Mouse (Mus musculus): ENCODE results near the gene Msmb. TPM values are rescaled to one million over a fixed set of nuclear protein-coding genes. Genes with fewer than 3 reads are reported as not detected.

Msmb gene
- polyA plus RNA-seq, 1 experiment from 2014 or later: not detected

DNA sequence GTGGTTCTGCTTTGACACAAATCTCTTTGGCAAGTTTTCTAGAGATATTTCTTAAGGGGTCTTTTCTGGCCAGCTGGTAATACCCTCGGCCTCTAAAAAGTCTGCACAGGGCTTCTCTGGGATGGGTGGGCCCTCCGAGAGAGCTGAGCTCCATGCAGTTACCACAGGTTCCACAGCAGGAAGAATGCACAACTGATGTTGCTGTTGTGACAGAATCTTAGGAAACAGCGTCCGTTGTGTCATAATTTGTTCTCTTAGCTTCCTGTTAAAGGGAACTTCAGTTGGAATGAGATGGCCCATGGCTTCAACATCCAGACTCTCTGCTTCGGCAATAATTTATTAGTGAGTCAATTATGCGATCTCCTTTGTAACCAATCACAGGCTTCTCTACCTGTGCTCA, 12.9 kb downstream of the Msmb start:
- ATAC-seq: no peak
- Histone ChIP-seq H3K36me3 (ENCODE audit: control insufficient read depth, insufficient read depth, low read length) (no peaks in the 10 kb centered on the region), H3K27ac (ENCODE audit: low read length) (no peak overlapping the region), H3K9me3 (replicated peaks; ENCODE audit: control insufficient read depth, low read length, poor library complexity, severe bottlenecking) (no peaks in the 10 kb centered on the region), H3K4me2 (ENCODE audit: low read length) (no peak overlapping the region), H3K9ac (ENCODE audit: low read depth, low read length) (no peak overlapping the region), H3K4me1 (ENCODE audit: control insufficient read depth, insufficient read depth, low read length) (0 out of 2 replicates have a peak, but pooled peaks cover 3% of the 10 kb centered on the region), H3K4me3 (ENCODE audit: low read depth, low read length) (no peak overlapping the region), H3K27me3 (ENCODE audit: control insufficient read depth, insufficient read depth, low read depth, low read length) (no peaks in the 10 kb centered on the region)
- WGBS: 91% methylated on average over 6 of the region's 6 CpGs

DNA sequence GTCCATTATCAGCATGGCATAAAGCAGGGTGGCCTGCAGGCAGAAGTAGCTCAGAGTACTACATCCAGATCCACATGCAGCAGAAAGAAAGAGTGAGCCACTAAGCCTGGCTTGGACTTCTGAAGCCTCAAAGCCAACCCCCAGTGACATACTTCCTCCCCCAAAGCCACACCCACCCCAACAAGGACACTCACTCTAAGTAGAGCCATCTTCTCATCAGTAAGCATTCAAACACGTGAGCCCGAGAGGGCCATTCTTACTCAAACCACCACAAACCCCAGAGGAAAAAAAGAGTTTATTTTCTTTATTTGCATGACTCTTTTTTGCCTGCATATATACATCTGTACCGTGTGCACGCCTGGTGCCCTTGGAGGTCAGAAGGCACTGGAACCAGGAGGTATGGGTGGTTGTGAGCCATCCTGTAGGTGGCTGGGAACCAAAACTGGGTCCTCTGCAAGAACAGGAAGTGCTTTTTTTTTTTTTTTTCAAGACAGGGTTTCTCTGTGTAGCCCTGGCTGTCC, 17.4 kb downstream of the Msmb start:
- no peaks in the 10 kb centered on the region for H3K27me3 ChIP-seq (ENCODE audit: control insufficient read depth, insufficient read depth, low read depth, low read length)
- ATAC-seq: peak; percentile 33; the same call in 1 of the 2 replicates
- 35% methylated on average over 4 of the region's 4 CpGs for WGBS
- H3K9ac ChIP-seq (ENCODE audit: low read depth, low read length): peak overlapping the region; percentile 100; the same call in 1 of the 2 replicates
- H3K4me1 ChIP-seq (ENCODE audit: control insufficient read depth, insufficient read depth, low read length): peaks cover 21% of the 10 kb centered on the region
- H3K4me2 ChIP-seq (ENCODE audit: low read length): peak overlapping the region; percentile 91
- H3K9me3 ChIP-seq (replicated peaks; ENCODE audit: control insufficient read depth, low read length, poor library complexity, severe bottlenecking): no peaks in the 10 kb centered on the region
- no peaks in the 10 kb centered on the region for H3K36me3 ChIP-seq (ENCODE audit: control insufficient read depth, insufficient read depth, low read length)
- peak overlapping the region; percentile 89 for H3K27ac ChIP-seq (ENCODE audit: low read length)
- peak overlapping the region; percentile 75 for H3K4me3 ChIP-seq (ENCODE audit: low read depth, low read length)

DNA sequence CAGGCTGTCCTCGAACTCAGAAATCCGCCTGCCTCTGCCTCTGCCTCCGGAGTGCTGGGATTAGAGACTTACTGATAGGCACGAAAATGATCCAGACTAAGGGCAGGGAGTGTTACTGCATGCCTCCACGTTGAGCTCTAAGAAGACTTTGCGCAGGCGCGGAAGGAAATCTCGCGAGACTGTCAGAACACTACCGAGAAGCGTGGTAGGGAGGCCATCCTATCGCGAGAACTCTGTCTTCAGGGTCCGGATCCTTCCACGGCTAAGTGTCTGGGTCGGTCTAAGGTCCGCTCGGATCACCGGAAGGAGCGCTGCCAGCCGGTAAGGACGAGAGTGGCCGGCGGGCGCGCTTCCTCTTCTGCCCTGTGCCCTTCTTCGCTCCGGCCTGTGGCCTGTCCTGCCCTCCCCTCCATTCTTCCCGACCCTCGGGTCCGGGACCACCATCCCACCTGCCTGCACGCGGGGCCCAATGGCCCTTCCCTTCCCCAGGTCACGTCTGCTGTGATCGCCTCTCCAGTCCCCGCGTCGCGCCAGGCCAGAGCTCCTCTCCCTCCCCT, 17.9 kb downstream of the Msmb start, which contains the start of gene Ncoa4:
TSS of gene Ncoa4 (plus strand) at position 176 of the 557 bp plus-strand sequence.
- Histone ChIP-seq H3K4me1 (ENCODE audit: control insufficient read depth, insufficient read depth, low read length) (peaks cover 21% of the 10 kb centered on the region), H3K9me3 (replicated peaks; ENCODE audit: control insufficient read depth, low read length, poor library complexity, severe bottlenecking) (no peaks in the 10 kb centered on the region), H3K27me3 (ENCODE audit: control insufficient read depth, insufficient read depth, low read depth, low read length) (no peaks in the 10 kb centered on the region), H3K9ac (ENCODE audit: low read depth, low read length) (peak within 1 kb of the TSS; percentile 100), H3K4me3 (ENCODE audit: low read depth, low read length) (peak within 1 kb of the TSS; percentile 75), H3K36me3 (ENCODE audit: control insufficient read depth, insufficient read depth, low read length) (no peaks in the 10 kb centered on the region), H3K27ac (ENCODE audit: low read length) (peak within 1 kb of the TSS; percentile 89), H3K4me2 (ENCODE audit: low read length) (peak within 1 kb of the TSS; percentile 91)
- peak; percentile 99 for ATAC-seq
- WGBS: 1% methylated on average over 40 of the region's 40 CpGs

DNA sequence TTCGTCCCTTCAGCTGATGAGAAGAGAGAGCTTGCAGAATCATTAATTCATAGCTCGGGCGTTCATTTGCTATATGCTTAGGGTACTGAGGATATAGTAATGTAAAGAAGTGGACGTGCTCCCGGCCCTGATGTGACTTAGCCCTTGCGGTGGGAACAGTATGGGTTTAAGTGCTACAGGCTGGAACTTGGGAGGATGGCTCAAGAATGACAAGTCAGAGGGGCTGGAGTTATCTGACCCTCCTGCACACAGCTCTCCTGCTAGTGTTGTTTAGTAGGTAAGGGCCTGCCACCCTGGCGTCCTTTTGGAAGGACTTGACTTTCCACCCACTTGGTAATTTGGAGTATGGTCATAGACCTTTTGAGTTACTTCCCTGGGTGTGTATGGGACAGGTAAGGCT, 18.7 kb downstream of the Msmb start:
- WGBS: 43% methylated on average over 7 of the region's 7 CpGs
- Histone ChIP-seq H3K4me1 (ENCODE audit: control insufficient read depth, insufficient read depth, low read length) (peaks cover 26% of the 10 kb centered on the region), H3K4me3 (ENCODE audit: low read depth, low read length) (peak overlapping the region; percentile 75), H3K9me3 (replicated peaks; ENCODE audit: control insufficient read depth, low read length, poor library complexity, severe bottlenecking) (no peaks in the 10 kb centered on the region), H3K36me3 (ENCODE audit: control insufficient read depth, insufficient read depth, low read length) (no peaks in the 10 kb centered on the region), H3K27ac (ENCODE audit: low read length) (peak overlapping the region; percentile 89; the same call in 1 of the 2 replicates), H3K27me3 (ENCODE audit: control insufficient read depth, insufficient read depth, low read depth, low read length) (no peaks in the 10 kb centered on the region), H3K9ac (ENCODE audit: low read depth, low read length) (peak overlapping the region; percentile 100), H3K4me2 (ENCODE audit: low read length) (peak overlapping the region; percentile 91)
- ATAC-seq: no peak

DNA sequence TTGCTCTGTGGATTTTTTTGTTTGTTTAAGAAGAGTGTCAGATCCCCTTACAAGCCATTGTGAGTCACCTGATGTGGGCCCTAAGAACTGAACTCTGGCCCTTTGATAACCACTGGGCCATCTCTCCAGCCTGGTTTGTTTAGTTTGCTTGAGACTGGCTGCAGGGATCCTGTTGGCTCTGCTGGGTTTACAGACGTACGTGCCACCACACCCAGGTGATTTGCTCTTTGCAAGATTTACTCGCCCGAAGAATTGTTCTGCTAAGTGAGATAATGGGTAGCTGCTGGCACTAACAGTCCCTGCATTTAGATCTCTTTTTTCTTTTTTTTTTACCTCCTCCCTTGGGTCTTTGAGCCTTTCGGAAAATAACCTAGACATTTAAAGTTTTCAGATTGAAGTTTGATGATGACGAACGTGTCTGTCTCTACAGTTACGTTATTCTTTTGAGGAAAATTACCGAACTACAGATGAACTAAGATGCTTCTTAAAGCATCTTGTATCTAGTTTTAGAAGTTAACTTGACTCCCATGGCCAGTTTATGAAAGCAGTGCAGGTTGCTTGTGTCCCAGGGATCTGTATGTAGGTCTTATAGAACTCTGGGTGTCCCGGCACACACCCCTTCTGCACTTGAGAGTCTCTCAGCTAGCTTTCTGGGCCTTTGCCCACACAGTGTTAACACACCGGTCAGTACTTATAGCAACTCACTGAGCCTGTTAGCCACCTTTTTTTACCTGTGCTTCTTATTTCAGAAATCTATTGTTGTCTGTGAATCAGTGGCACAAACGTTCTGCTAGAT, 19.5 kb downstream of the Msmb start:
- no peak overlapping the region for H3K4me3 ChIP-seq (ENCODE audit: low read depth, low read length)
- no peaks in the 10 kb centered on the region for H3K36me3 ChIP-seq (ENCODE audit: control insufficient read depth, insufficient read depth, low read length)
- peaks cover 31% of the 10 kb centered on the region for H3K4me1 ChIP-seq (ENCODE audit: control insufficient read depth, insufficient read depth, low read length)
- no peak for ATAC-seq
- 90% methylated on average over 12 of the region's 12 CpGs for whole genome bisulfite sequencing
- H3K9ac ChIP-seq (ENCODE audit: low read depth, low read length): 0 out of 2 replicates have a peak overlapping the region, but pooled peaks have one; percentile 100
- no peak overlapping the region for H3K27ac ChIP-seq (ENCODE audit: low read length)
- peak overlapping the region; percentile 91 for H3K4me2 ChIP-seq (ENCODE audit: low read length)
- no peaks in the 10 kb centered on the region for H3K27me3 ChIP-seq (ENCODE audit: control insufficient read depth, insufficient read depth, low read depth, low read length)
- no peaks in the 10 kb centered on the region for H3K9me3 ChIP-seq (replicated peaks; ENCODE audit: control insufficient read depth, low read length, poor library complexity, severe bottlenecking)

DNA sequence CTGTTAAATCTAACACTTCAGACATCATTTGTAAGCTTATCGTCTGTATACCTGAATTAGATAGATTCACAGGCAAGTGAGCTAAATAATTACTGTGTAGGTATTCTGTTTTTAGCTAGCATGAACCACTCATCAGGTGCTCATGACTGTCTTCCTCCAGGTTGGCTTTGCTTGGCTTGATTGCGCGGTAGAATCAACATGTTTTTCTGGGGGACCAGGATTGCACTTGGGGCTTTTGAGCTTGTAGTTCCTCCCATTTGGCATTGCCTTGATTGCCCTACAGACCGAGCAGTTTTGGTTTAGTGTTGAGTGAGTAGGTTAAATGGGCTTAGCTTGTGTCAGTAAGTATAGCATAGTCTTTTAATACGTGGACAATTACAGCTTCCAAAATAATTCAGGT, 20.4 kb downstream of the Msmb start:
- Histone ChIP-seq H3K9me3 (replicated peaks; ENCODE audit: control insufficient read depth, low read length, poor library complexity, severe bottlenecking) (no peaks in the 10 kb centered on the region), H3K9ac (ENCODE audit: low read depth, low read length) (no peak overlapping the region), H3K4me2 (ENCODE audit: low read length) (no peak overlapping the region), H3K4me1 (ENCODE audit: control insufficient read depth, insufficient read depth, low read length) (peaks cover 31% of the 10 kb centered on the region), H3K4me3 (ENCODE audit: low read depth, low read length) (no peak overlapping the region), H3K36me3 (ENCODE audit: control insufficient read depth, insufficient read depth, low read length) (no peaks in the 10 kb centered on the region), H3K27me3 (ENCODE audit: control insufficient read depth, insufficient read depth, low read depth, low read length) (no peaks in the 10 kb centered on the region), H3K27ac (ENCODE audit: low read length) (no peak overlapping the region)
- ATAC-seq: no peak
- 96% methylated on average over 5 of the region's 5 CpGs for WGBS

DNA sequence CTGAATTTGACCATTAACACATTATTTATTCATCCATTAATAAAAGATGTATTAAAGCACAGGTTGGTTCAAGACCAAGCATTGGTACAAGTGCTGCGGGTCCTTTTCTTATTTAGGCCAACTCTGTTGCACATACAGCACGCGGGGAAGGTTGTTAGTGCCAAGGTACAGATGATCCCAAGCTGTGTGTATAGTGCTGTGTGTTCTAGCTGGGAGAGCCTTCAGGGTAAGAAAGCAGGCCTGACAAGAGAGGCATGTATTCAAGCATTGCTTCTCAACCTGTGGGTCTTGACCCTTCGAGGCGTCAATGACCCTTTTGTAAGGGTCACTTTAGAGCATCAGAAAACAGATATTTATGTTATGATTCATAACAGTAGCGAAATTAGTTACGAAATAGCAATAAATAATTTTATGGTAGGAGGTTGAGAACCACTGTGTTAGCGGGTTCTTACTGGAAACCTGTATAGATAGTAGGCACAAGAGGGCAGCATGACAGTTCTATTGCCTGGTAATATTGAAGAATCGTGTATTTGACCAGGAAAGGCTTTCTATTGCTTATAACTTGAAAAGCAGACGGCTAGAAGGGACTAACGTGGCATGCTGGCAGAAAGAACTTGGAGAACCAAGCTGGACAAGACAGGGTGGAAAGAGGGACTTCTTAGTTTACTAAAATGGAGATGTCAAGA, 21.5 kb downstream of the Msmb start:
- 91% methylated on average over 11 of the region's 11 CpGs for WGBS
- H3K9ac ChIP-seq (ENCODE audit: low read depth, low read length): no peak overlapping the region
- no peak for ATAC-seq
- no peaks in the 10 kb centered on the region for H3K27me3 ChIP-seq (ENCODE audit: control insufficient read depth, insufficient read depth, low read depth, low read length)
- no peaks in the 10 kb centered on the region for H3K9me3 ChIP-seq (replicated peaks; ENCODE audit: control insufficient read depth, low read length, poor library complexity, severe bottlenecking)
- H3K4me3 ChIP-seq (ENCODE audit: low read depth, low read length): no peak overlapping the region
- no peaks in the 10 kb centered on the region for H3K36me3 ChIP-seq (ENCODE audit: control insufficient read depth, insufficient read depth, low read length)
- no peak overlapping the region for H3K4me2 ChIP-seq (ENCODE audit: low read length)
- peaks cover 31% of the 10 kb centered on the region for H3K4me1 ChIP-seq (ENCODE audit: control insufficient read depth, insufficient read depth, low read length)
- H3K27ac ChIP-seq (ENCODE audit: low read length): no peak overlapping the region

DNA sequence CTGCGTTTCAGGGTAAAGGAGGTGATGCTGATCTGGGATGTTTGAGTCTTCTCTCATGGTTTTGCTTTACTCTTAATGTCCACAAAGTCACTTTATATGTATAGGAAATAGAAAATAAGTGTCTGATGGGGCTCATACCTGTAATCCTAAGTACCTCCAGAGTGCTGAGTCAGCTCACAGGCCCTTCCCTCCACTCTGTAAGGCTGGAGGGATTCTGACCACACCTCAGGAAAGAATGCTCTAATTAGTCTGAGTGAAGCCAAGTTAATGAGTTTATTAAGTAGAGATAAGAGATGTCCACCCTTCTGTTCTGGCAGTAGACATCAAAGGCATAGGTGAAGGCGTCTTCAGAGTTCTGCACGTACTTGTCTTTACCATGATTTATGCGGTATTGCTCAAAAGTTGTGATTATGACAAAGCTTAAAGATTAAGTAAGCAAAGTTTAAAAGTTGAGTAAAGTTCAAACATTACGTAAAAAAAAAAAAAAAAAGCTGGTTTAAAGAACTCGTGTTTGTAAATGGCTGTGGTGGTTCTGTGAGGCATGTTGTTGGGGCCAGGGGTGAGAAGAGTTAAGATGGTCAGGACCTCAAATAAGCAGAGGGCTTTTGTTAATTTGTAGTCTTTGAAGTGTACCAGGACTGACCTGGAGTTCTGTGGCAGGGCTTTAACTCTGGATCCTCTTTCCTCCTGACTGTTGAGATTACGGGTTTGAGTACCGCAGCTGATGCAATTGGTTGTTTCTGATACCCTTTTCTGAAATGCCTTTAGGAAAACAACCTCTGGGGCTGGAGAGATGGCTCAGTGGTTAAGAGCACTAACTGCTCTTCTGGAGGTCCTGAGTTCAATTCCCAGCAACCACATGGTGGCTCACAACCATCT, 22.6 kb downstream of the Msmb start:
- no peak overlapping the region for H3K27ac ChIP-seq (ENCODE audit: low read length)
- H3K4me3 ChIP-seq (ENCODE audit: low read depth, low read length): no peak overlapping the region
- H3K9me3 ChIP-seq (replicated peaks; ENCODE audit: control insufficient read depth, low read length, poor library complexity, severe bottlenecking): no peaks in the 10 kb centered on the region
- H3K9ac ChIP-seq (ENCODE audit: low read depth, low read length): no peak overlapping the region
- 88% methylated on average over 8 of the region's 8 CpGs for WGBS
- H3K4me2 ChIP-seq (ENCODE audit: low read length): no peak overlapping the region
- no peaks in the 10 kb centered on the region for H3K27me3 ChIP-seq (ENCODE audit: control insufficient read depth, insufficient read depth, low read depth, low read length)
- no peaks in the 10 kb centered on the region for H3K36me3 ChIP-seq (ENCODE audit: control insufficient read depth, insufficient read depth, low read length)
- ATAC-seq: no peak
- H3K4me1 ChIP-seq (ENCODE audit: control insufficient read depth, insufficient read depth, low read length): peaks cover 28% of the 10 kb centered on the region
